Mouse (Mus musculus): ENCODE measurements around the gene Rnf187.

DNA sequence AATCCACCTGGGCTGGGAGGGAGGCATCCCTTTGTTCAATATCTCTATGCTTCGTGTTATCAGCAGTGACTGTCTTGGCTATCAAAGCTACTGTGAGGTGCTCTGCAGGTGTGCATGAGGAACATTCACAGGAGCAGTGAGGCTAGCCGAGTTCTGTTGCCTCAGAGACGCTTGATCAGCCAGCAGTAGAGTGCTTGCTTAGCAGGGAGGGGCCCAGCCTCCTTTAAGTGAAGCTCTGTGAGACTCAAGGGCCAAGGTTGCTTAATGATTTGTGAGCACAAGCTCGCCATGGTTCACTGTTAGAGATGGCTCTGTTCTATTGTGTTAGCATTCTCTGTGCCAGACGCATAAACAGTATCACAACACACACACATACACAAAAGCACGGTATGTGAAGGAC, 30.9 kb upstream of the Rnf187 start:
- TF ChIP-seq CTCF (IDR thresholded peaks at IDR 0.05; ENCODE audit: borderline replicate concordance, insufficient read depth, low read length) (no peak), POLR2A (IDR thresholded peaks at IDR 0.05; ENCODE audit: low read depth, low read length) (no peak)

Measured in embryonic fibroblast, embryonic 13.5 days (primary cell).